Comparison of ENCODE assay signal across 17 mouse cellular contexts in genomic region chr6:94169581-94170194, GRCm38 (mm10).
DNase-seq lines count a peak whose midpoint lies in the region; ATAC-seq and TF ChIP-seq lines count a peak whose summit lies in the region.
"Had no signal": no experiment of that assay in that cellular context is flagged by ENCODE, and none has a peak within 500 bp of the region (broad histone marks: within the 10 kb centered on the region; RNA-seq: fewer than 3 reads in every experiment).

No protein-coding gene starts in this region.

- no peaks in the 10 kb centered on the region for H3K36me3 ChIP-seq in liver, adult 2 months (ENCODE audit: control insufficient read depth, insufficient read depth, low read length)
- no peaks in the 10 kb centered on the region for H3K36me3 ChIP-seq in liver, embryonic 12.5 days
- no peaks in the 10 kb centered on the region for H3K36me3 ChIP-seq in forebrain, embryonic 13.5 days (ENCODE audit: poor library complexity, severe bottlenecking)
- no peaks in the 10 kb centered on the region for H3K36me3 ChIP-seq in midbrain, postnatal 0 days (ENCODE audit: insufficient read depth, low read length)
- H3K36me3 ChIP-seq: midbrain, embryonic 12.5 days; neural tube, embryonic 12.5 days had no signal

- WGBS in liver, adult 2 months, result 27% methylated on average over 9 of the region's 9 CpGs
- WGBS in liver, embryonic 12.5 days (ENCODE audit: insufficient replicate concordance), result 65% methylated on average over 9 of the region's 9 CpGs
- WGBS in forebrain, embryonic 13.5 days, result 90% methylated on average over 9 of the region's 9 CpGs
- 89% methylated on average over 9 of the region's 9 CpGs for WGBS in midbrain, postnatal 0 days

- TF ChIP-seq CTCF in liver, adult 2 months (IDR thresholded peaks at IDR 0.05; ENCODE audit: low read depth, low read length), result peak; percentile 45; the same call in 1 of the 2 replicates
- TF ChIP-seq CTCF in midbrain, postnatal 0 days (IDR thresholded peaks at IDR 0.05), result no peak

- H3K4me2 ChIP-seq in liver, embryonic 12.5 days, result no peak overlapping the region
- no peak overlapping the region for H3K4me2 ChIP-seq in forebrain, embryonic 13.5 days
- no peak overlapping the region for H3K4me2 ChIP-seq in midbrain, postnatal 0 days (ENCODE audit: low read depth, low read length, poor library complexity, severe bottlenecking)
- H3K4me2 ChIP-seq: midbrain, embryonic 12.5 days; neural tube, embryonic 12.5 days had no signal

- no peak for TF ChIP-seq POLR2A in liver, adult 2 months (IDR thresholded peaks at IDR 0.05; ENCODE audit: extremely low read depth, insufficient read depth, low read length)

- no peak overlapping the region for H3K4me3 ChIP-seq in liver, adult 2 months (ENCODE audit: insufficient read depth, low read depth, low read length)
- H3K4me3 ChIP-seq in liver, embryonic 12.5 days, result no peak overlapping the region
- no peak overlapping the region for H3K4me3 ChIP-seq in forebrain, embryonic 13.5 days
- H3K4me3 ChIP-seq in midbrain, postnatal 0 days (ENCODE audit: low read depth, low read length), result no peak overlapping the region
- H3K4me3 ChIP-seq: midbrain, embryonic 12.5 days; neural tube, embryonic 12.5 days had no signal

- no peak overlapping the region for H3K9ac ChIP-seq in liver, adult 2 months (ENCODE audit: low read depth, low read length)
- no peak overlapping the region for H3K9ac ChIP-seq in liver, embryonic 12.5 days
- no peak overlapping the region for H3K9ac ChIP-seq in forebrain, embryonic 13.5 days
- no peak overlapping the region for H3K9ac ChIP-seq in midbrain, postnatal 0 days (replicated peaks; ENCODE audit: low read length, poor library complexity, severe bottlenecking)
- H3K9ac ChIP-seq: midbrain, embryonic 12.5 days; neural tube, embryonic 12.5 days had no signal

- no peak for ATAC-seq in liver, embryonic 12.5 days
- ATAC-seq in forebrain, embryonic 13.5 days, result no peak
- no peak for ATAC-seq in midbrain, postnatal 0 days (ENCODE audit: low FRiP score)
- ATAC-seq: forebrain, embryonic 16.5 days; hindbrain, postnatal 0 days; Patski had no signal

- no peaks in the 10 kb centered on the region for H3K27me3 ChIP-seq in liver, adult 2 months (ENCODE audit: control insufficient read depth, insufficient read depth, low read length)
- H3K27me3 ChIP-seq in liver, embryonic 12.5 days (replicated peaks), result peaks cover 4% of the 10 kb centered on the region; the same call in 1 of the 2 replicates
- H3K27me3 ChIP-seq in forebrain, embryonic 13.5 days, result no peaks in the 10 kb centered on the region
- H3K27me3 ChIP-seq in midbrain, postnatal 0 days (ENCODE audit: insufficient read depth, low read length), result no peaks in the 10 kb centered on the region
- H3K27me3 ChIP-seq: midbrain, embryonic 12.5 days; neural tube, embryonic 12.5 days; Patski had no signal

- H3K9me3 ChIP-seq in liver, embryonic 12.5 days (replicated peaks), result no peaks in the 10 kb centered on the region
- H3K9me3 ChIP-seq in forebrain, embryonic 13.5 days (replicated peaks), result no peaks in the 10 kb centered on the region
- H3K9me3 ChIP-seq in midbrain, postnatal 0 days (ENCODE audit: low read length), result no peaks in the 10 kb centered on the region
- H3K9me3 ChIP-seq: midbrain, embryonic 12.5 days; neural tube, embryonic 12.5 days had no signal

- H3K27ac ChIP-seq in liver, adult 2 months (replicated peaks; ENCODE audit: insufficient read depth, low read depth, low read length), result no peak overlapping the region
- no peak overlapping the region for H3K27ac ChIP-seq in liver, embryonic 12.5 days
- H3K27ac ChIP-seq in forebrain, embryonic 13.5 days, result no peak overlapping the region
- no peak overlapping the region for H3K27ac ChIP-seq in midbrain, postnatal 0 days (ENCODE audit: low read depth, low read length)
- H3K27ac ChIP-seq: hindbrain, postnatal 0 days; midbrain, embryonic 12.5 days; neural tube, embryonic 12.5 days had no signal

- peaks cover 16% of the 10 kb centered on the region for H3K4me1 ChIP-seq in liver, adult 2 months (ENCODE audit: control insufficient read depth, insufficient read depth, low read length)
- H3K4me1 ChIP-seq in liver, embryonic 12.5 days, result peaks cover 8% of the 10 kb centered on the region
- H3K4me1 ChIP-seq in forebrain, embryonic 13.5 days, result peaks cover 5% of the 10 kb centered on the region
- no peaks in the 10 kb centered on the region for H3K4me1 ChIP-seq in midbrain, postnatal 0 days (ENCODE audit: insufficient read depth, low read length)
- H3K4me1 ChIP-seq: neural tube, embryonic 12.5 days had no signal

- peaks cover 27% of the 10 kb centered on the region for H3K79me2 ChIP-seq in liver, adult 2 months (ENCODE audit: control insufficient read depth, insufficient read depth, low read length)

- DNase-seq in cerebellum, postnatal 14 days, result peak; percentile 22 to 39
- no peak for DNase-seq in cerebellum, adult 9-11 months
- DNase-seq in liver, adult 2 months (ENCODE audit: extremely low read depth, low read depth, low spot score), result peak; percentile 76
- peak; percentile 41 to 45 for DNase-seq in kidney, adult 8-10 months
- DNase-seq in yolk sac, embryonic 10.5 days (ENCODE audit: low spot score), result peak; percentile 41
- no peak for DNase-seq in midbrain, postnatal 0 days (ENCODE audit: low spot score)
- DNase-seq: gastrocnemius, postnatal 36 days; layer of hippocampus, postnatal 36 days; retina, postnatal 1 day; thymus, postnatal 4 days had no signal

Comparison
In these comparisons a context has a peak if more than half of its experiments do, and no peak if none do; other contexts are left out.
1. DNase-seq: peak in cerebellum, postnatal 14 days (2 of 2), liver, adult 2 months (single experiment), kidney, adult 8-10 months (2 of 2) and yolk sac, embryonic 10.5 days (single experiment); none in cerebellum, adult 9-11 months (single experiment) and midbrain, postnatal 0 days (single experiment).